Mouse (Mus musculus) cerebral cortex, adult 2 months (tissue): Measurements from ENCODE around the gene Arhgap28.

ENCODE experiments used
- WGBS: fragments of 180-500 bp; shearing (Covaris S2); methylation state at CpG from one replicate; pipeline ENCODE4 v1.1.7; 2018; 5-methylcytosine and 5-hydroxymethylcytosine counted together

Gene Arhgap28

GRCm38 (mm10) chr17:67989716-67990115 is 14.2 kb downstream of the Arhgap28 start:
- 72% methylated on average over 5 of the region's 5 CpGs for WGBS

GRCm38 (mm10) chr17:67988920-67989621 is 14.8 kb downstream of the Arhgap28 start:
- WGBS = 63% methylated on average over 15 of the region's 15 CpGs

- WGBS = 93% methylated on average over 4 of the region's 4 CpGs
Observed at GRCm38 (mm10) chr17:67985532-67985931, 18.4 kb downstream of the Arhgap28 start.

- WGBS = 74% methylated on average over 3 of the region's 3 CpGs
Observed at GRCm38 (mm10) chr17:67980573-67980972, 23.3 kb downstream of the Arhgap28 start.

GRCm38 (mm10) chr17:67979248-67979647 is 24.7 kb downstream of the Arhgap28 start:
- 76% methylated on average over 5 of the region's 5 CpGs for WGBS

GRCm38 (mm10) chr17:67978786-67979185 is 25.1 kb downstream of the Arhgap28 start:
- WGBS = 46% methylated on average over 3 of the region's 3 CpGs

GRCm38 (mm10) chr17:67976465-67976864 is 27.5 kb downstream of the Arhgap28 start:
- WGBS = 49% methylated on average over 2 of the region's 2 CpGs

- WGBS = 63% methylated on average over 2 of the region's 2 CpGs
Observed at GRCm38 (mm10) chr17:67974679-67975078, 29.2 kb downstream of the Arhgap28 start.

GRCm38 (mm10) chr17:67966853-67967540 is 36.9 kb downstream of the Arhgap28 start:
- WGBS = 65% methylated on average over 8 of the region's 8 CpGs

- 90% methylated on average over 6 of the region's 6 CpGs for WGBS
Observed at GRCm38 (mm10) chr17:67962858-67963257, 41.1 kb downstream of the Arhgap28 start.

GRCm38 (mm10) chr17:67962020-67962419 is 41.9 kb downstream of the Arhgap28 start:
- 44% methylated on average over 8 of the region's 8 CpGs for WGBS

GRCm38 (mm10) chr17:67958909-67959308 is 45.0 kb downstream of the Arhgap28 start:
- WGBS = 95% methylated on average over 7 of the region's 7 CpGs

GRCm38 (mm10) chr17:67957603-67958002 is 46.3 kb downstream of the Arhgap28 start:
- WGBS = 83% methylated on average over 1 of the region's 1 CpGs

- 76% methylated on average over 10 of the region's 10 CpGs for WGBS
Observed at GRCm38 (mm10) chr17:67955876-67956690, 47.8 kb downstream of the Arhgap28 start.

GRCm38 (mm10) chr17:67954961-67955360 is 49.0 kb downstream of the Arhgap28 start:
- 72% methylated on average over 5 of the region's 5 CpGs for WGBS

GRCm38 (mm10) chr17:67950523-67951213 is 53.3 kb downstream of the Arhgap28 start:
- whole genome bisulfite sequencing = 73% methylated on average over 11 of the region's 11 CpGs

GRCm38 (mm10) chr17:67948601-67949000 is 55.3 kb downstream of the Arhgap28 start:
- 87% methylated on average over 5 of the region's 5 CpGs for WGBS

GRCm38 (mm10) chr17:67945453-67945852 is 58.5 kb downstream of the Arhgap28 start:
- WGBS = 81% methylated on average over 7 of the region's 7 CpGs

GRCm38 (mm10) chr17:67944256-67944655 is 59.7 kb downstream of the Arhgap28 start:
- WGBS = 70% methylated on average over 7 of the region's 7 CpGs

GRCm38 (mm10) chr17:67941026-67941425 is 62.9 kb downstream of the Arhgap28 start:
- WGBS = 87% methylated on average over 6 of the region's 6 CpGs

GRCm38 (mm10) chr17:67937050-67937449 is 66.9 kb downstream of the Arhgap28 start:
- 98% methylated on average over 3 of the region's 3 CpGs for WGBS

GRCm38 (mm10) chr17:67935556-67935955 is 68.4 kb downstream of the Arhgap28 start:
- WGBS = 77% methylated on average over 4 of the region's 4 CpGs
